Mouse (Mus musculus): Measurements from ENCODE around the gene Vdr. TPM values are rescaled to one million over a fixed set of nuclear protein-coding genes. Genes with fewer than 3 reads are reported as not detected.
"Not testable (repeated sequence)": the region's sequence is repeated elsewhere in the genome, so short reads cannot be mapped to it uniquely, and the experiment has no call there.

Gene Vdr
- polyA plus RNA-seq, 1 experiment from 2014 or later: 0.15 TPM

- H3K27me3 ChIP-seq (ENCODE audit: low read depth, poor library complexity, severe bottlenecking): no peaks in the 10 kb centered on the region
- no peaks in the 10 kb centered on the region for H3K36me3 ChIP-seq
- no peak overlapping the region for H3K27ac ChIP-seq
- 75% methylated on average over 8 of the region's 8 CpGs for WGBS
- no peak for DNase-seq (ENCODE audit: low spot score)
- no peaks in the 10 kb centered on the region for H3K9me3 ChIP-seq (replicated peaks)
- no peak overlapping the region for H3K4me3 ChIP-seq
- H3K4me1 ChIP-seq: 0 out of 2 replicates have a peak, but pooled peaks cover 3% of the 10 kb centered on the region
These were observed 17.9 kb downstream of the Vdr start for GRCm38 (mm10) chr15:97892506-97892905.

DNA sequence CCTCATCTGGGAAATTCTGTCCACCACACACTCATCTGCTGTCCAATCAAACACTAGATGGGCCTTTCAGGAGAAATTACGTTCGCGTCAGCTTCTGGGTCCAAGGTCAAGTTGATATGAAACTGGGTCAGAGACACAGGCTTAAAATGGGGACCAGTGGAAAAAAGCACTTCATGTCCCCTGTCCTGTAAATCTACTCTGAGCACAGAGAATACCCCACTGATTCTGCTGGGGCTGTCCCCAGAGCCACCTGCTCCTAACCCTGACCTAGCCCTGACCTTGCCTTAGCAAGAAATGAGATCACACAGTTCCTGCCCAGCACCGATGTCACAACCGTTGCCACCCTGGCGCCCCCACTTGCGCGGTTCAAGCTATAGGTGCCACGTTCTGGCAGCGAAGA lies 20.0 kb downstream of the Vdr start:
- no peak overlapping the region for H3K27ac ChIP-seq
- no peaks in the 10 kb centered on the region for H3K36me3 ChIP-seq
- no peak for DNase-seq (ENCODE audit: low spot score)
- H3K4me3 ChIP-seq: no peak overlapping the region
- H3K4me1 ChIP-seq: 0 out of 2 replicates have a peak, but pooled peaks cover 3% of the 10 kb centered on the region
- H3K27me3 ChIP-seq (ENCODE audit: low read depth, poor library complexity, severe bottlenecking): no peaks in the 10 kb centered on the region
- no peaks in the 10 kb centered on the region for H3K9me3 ChIP-seq (replicated peaks)
- 91% methylated on average over 10 of the region's 10 CpGs for WGBS

DNA sequence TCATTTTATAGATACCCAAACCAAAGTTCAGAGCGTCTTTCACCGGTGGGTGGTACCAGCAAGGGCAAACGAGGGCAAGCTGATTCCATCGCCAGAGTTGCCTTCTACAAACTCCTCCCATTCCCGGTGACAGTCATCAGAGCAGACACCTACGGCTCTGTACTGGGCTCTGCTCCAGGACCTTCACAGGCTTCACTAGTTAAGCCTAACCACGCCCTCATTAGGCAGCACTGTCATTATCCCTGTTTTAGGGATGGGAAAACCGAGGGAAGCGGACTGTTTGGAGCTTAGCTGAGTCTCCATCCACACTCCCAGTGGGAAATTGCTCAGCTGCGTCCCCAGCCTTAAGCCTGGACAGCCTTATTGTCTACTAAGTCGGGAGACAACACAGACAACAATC lies 20.4 kb downstream of the Vdr start:
- Histone ChIP-seq H3K36me3 (no peaks in the 10 kb centered on the region), H3K4me1 (0 out of 2 replicates have a peak, but pooled peaks cover 3% of the 10 kb centered on the region), H3K9me3 (replicated peaks) (no peaks in the 10 kb centered on the region), H3K4me3 (no peak overlapping the region), H3K27me3 (ENCODE audit: low read depth, poor library complexity, severe bottlenecking) (no peaks in the 10 kb centered on the region), H3K27ac (no peak overlapping the region)
- DNase-seq (ENCODE audit: low spot score): no peak
- WGBS: 73% methylated on average over 11 of the region's 11 CpGs

- Histone ChIP-seq H3K4me1 (no peaks in the 10 kb centered on the region), H3K27ac (no peak overlapping the region), H3K4me3 (no peak overlapping the region), H3K36me3 (no peaks in the 10 kb centered on the region), H3K9me3 (replicated peaks) (no peaks in the 10 kb centered on the region), H3K27me3 (ENCODE audit: low read depth, poor library complexity, severe bottlenecking) (no peaks in the 10 kb centered on the region)
- DNase-seq (ENCODE audit: low spot score): no peak
- 84% methylated on average over 10 of the region's 10 CpGs for WGBS
These were observed 22.9 kb downstream of the Vdr start for GRCm38 (mm10) chr15:97887541-97888016.

GRCm38 (mm10) chr15:97881423-97881822 lies 29.0 kb downstream of the Vdr start:
- WGBS: 89% methylated on average over 8 of the region's 8 CpGs
- no peaks in the 10 kb centered on the region for H3K36me3 ChIP-seq
- peaks cover 18% of the 10 kb centered on the region for H3K4me1 ChIP-seq
- H3K27ac ChIP-seq: no peak overlapping the region
- no peak for DNase-seq (ENCODE audit: low spot score)
- no peaks in the 10 kb centered on the region for H3K9me3 ChIP-seq (replicated peaks)
- no peak overlapping the region for H3K4me3 ChIP-seq
- H3K27me3 ChIP-seq (ENCODE audit: low read depth, poor library complexity, severe bottlenecking): no peaks in the 10 kb centered on the region

DNA sequence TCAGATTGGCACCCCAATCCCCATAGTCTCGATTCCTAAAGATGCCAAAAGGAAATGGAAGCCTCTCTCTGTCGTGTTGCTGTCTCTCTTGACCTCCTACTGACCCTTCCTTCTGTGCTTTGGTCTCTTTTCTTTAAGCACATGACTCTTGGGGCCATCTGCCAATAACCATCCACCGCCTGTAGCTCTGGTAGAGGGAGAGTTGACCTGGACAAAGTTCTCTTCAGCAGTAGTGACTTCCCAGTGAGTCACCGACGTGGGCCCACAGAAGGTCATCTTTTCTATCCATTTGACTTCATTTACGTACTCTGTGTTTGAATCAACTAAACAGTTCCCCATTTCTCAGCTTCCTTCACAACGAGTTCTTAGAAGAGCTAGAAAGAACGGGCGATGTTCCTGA lies 30.0 kb downstream of the Vdr start:
- Histone ChIP-seq H3K4me1 (peaks cover 18% of the 10 kb centered on the region), H3K27ac (no peak overlapping the region), H3K9me3 (replicated peaks) (no peaks in the 10 kb centered on the region), H3K36me3 (no peaks in the 10 kb centered on the region), H3K4me3 (no peak overlapping the region), H3K27me3 (ENCODE audit: low read depth, poor library complexity, severe bottlenecking) (no peaks in the 10 kb centered on the region)
- no peak for DNase-seq (ENCODE audit: low spot score)
- 88% methylated on average over 9 of the region's 9 CpGs for WGBS

DNA sequence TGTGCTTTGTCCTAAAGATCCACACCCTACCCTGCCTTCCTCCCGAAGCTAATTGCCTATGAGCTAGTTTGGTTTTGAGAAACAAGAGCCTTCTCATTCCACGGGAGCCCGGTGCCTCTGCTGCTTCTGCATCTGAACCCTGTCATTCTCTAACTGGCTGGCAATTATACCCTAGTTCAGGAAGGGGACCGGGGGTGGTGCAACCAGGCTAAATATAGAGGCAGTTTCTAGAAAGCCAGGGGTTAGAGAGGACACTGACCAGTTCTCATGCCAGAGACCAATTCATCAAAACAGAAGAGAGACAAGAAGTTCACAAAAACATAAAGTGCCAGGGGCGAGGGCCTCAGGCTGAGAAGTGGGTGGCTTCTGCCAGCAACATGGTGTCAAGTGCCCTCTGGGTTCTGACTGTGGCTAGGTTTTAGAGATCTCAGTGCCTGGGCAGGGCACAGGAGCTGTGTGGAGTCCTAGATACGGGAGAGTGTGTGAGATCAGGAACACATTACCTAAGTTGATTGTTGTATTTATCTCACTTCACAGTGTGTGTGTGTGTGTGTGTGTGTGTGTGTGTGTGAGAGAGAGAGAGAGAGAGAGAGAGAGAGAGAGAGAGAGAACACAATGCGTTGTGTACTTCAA lies 31.6 kb downstream of the Vdr start:
- DNase-seq (ENCODE audit: low spot score): no peak
- no peaks in the 10 kb centered on the region for H3K36me3 ChIP-seq
- peak overlapping the region; percentile 25; the same call in 1 of the 2 replicates for H3K27ac ChIP-seq
- H3K27me3 ChIP-seq (ENCODE audit: low read depth, poor library complexity, severe bottlenecking): no peaks in the 10 kb centered on the region
- 72% methylated on average over 7 of the region's 7 CpGs for WGBS
- no peaks in the 10 kb centered on the region for H3K9me3 ChIP-seq (replicated peaks)
- H3K4me3 ChIP-seq: no peak overlapping the region
- H3K4me1 ChIP-seq: peaks cover 18% of the 10 kb centered on the region

DNA sequence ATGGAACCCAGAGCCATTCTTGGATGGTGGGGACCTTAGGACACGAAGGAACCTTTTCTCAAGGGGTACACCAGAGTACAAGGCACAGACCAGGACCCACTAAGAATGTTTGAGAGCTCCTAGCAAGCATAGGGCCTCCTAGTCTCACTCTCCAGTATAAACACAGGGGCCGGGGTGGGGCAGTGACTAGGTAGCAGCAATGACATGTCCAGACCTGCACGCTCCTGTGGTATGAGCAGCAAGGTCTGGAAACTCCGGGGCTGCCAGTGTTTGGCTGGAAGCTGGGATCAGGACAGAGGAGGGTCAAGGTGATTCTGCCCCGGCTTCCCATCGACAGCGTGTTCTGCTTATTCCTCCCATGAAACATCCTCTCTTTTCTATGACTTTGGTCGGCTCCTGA lies 34.6 kb downstream of the Vdr start:
- H3K27ac ChIP-seq: peak overlapping the region; percentile 25; the same call in 1 of the 2 replicates
- H3K4me1 ChIP-seq: peaks cover 18% of the 10 kb centered on the region
- H3K4me3 ChIP-seq: no peak overlapping the region
- H3K27me3 ChIP-seq (ENCODE audit: low read depth, poor library complexity, severe bottlenecking): no peaks in the 10 kb centered on the region
- H3K9me3 ChIP-seq (replicated peaks): no peaks in the 10 kb centered on the region
- no peaks in the 10 kb centered on the region for H3K36me3 ChIP-seq
- DNase-seq (ENCODE audit: low spot score): no peak
- 84% methylated on average over 8 of the region's 8 CpGs for WGBS

DNA sequence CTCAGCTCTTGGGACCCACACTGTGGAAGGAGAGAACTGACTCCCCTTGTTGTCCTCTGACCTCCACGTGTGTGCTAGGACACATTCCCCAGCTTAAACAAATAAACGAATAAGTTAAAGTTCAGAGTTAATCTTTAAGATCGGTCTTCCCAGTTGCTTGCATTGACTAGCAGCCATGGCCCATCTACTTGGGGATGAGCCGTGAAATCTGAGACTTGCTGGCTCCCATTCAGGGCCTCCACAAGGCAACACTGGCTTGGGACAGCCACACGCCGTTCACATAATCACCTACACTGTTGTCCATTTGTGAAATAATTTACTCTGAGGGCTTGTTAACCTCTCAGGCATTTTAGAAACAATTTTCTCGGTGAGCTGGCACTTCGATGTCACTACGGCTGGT lies 36.7 kb downstream of the Vdr start:
- no peak for DNase-seq (ENCODE audit: low spot score)
- WGBS: 83% methylated on average over 9 of the region's 9 CpGs
- Histone ChIP-seq H3K9me3 (replicated peaks) (no peaks in the 10 kb centered on the region), H3K4me1 (peaks cover 15% of the 10 kb centered on the region), H3K27ac (no peak overlapping the region), H3K36me3 (no peaks in the 10 kb centered on the region), H3K4me3 (no peak overlapping the region), H3K27me3 (ENCODE audit: low read depth, poor library complexity, severe bottlenecking) (no peaks in the 10 kb centered on the region)

- Histone ChIP-seq H3K27ac (no peak overlapping the region), H3K27me3 (ENCODE audit: low read depth, poor library complexity, severe bottlenecking) (no peaks in the 10 kb centered on the region), H3K4me1 (no peaks in the 10 kb centered on the region; the same call in 1 of the 2 replicates), H3K9me3 (replicated peaks) (no peaks in the 10 kb centered on the region), H3K4me3 (no peak overlapping the region), H3K36me3 (no peaks in the 10 kb centered on the region)
- no peak for DNase-seq (ENCODE audit: low spot score)
- 97% methylated on average over 8 of the region's 8 CpGs for WGBS
These were observed 38.3 kb downstream of the Vdr start for GRCm38 (mm10) chr15:97872161-97872560.

- no peaks in the 10 kb centered on the region for H3K27me3 ChIP-seq (ENCODE audit: low read depth, poor library complexity, severe bottlenecking)
- H3K36me3 ChIP-seq: no peaks in the 10 kb centered on the region; the same call in 1 of the 2 replicates
- H3K4me1 ChIP-seq: no peaks in the 10 kb centered on the region; the same call in 1 of the 2 replicates
- DNase-seq (ENCODE audit: low spot score): no peak
- no peaks in the 10 kb centered on the region; the same call in 1 of the 2 replicates for H3K9me3 ChIP-seq (replicated peaks)
- no peak overlapping the region for H3K27ac ChIP-seq
- WGBS: 89% methylated on average over 19 of the region's 19 CpGs
- H3K4me3 ChIP-seq: no peak overlapping the region
These were observed 39.1 kb downstream of the Vdr start for GRCm38 (mm10) chr15:97871055-97872030.

GRCm38 (mm10) chr15:97870116-97870515 lies 40.3 kb downstream of the Vdr start:
- WGBS: 77% methylated on average over 4 of the region's 4 CpGs
- not testable (repeated sequence) for H3K27me3 ChIP-seq (ENCODE audit: low read depth, poor library complexity, severe bottlenecking); H3K4me1 ChIP-seq; DNase-seq (ENCODE audit: low spot score); H3K27ac ChIP-seq; H3K36me3 ChIP-seq; H3K9me3 ChIP-seq (replicated peaks); H3K4me3 ChIP-seq

GRCm38 (mm10) chr15:97868985-97869384 lies 41.4 kb downstream of the Vdr start:
- Histone ChIP-seq H3K4me3 (no peak overlapping the region), H3K4me1 (no peaks in the 10 kb centered on the region; the same call in 1 of the 2 replicates)
- WGBS: 90% methylated on average over 6 of the region's 6 CpGs

More at GRCm38 (mm10) chr15:97868985-97869384, 41.4 kb downstream of the Vdr start:
- H3K9me3 ChIP-seq (replicated peaks): no peaks in the 10 kb centered on the region; the same call in 1 of the 2 replicates
- H3K27ac ChIP-seq: no peak overlapping the region
- no peaks in the 10 kb centered on the region; the same call in 1 of the 2 replicates for H3K36me3 ChIP-seq
- H3K27me3 ChIP-seq (ENCODE audit: low read depth, poor library complexity, severe bottlenecking): no peaks in the 10 kb centered on the region
- no peak for DNase-seq (ENCODE audit: low spot score)

Measured in limb, embryonic 10.5 days (tissue).